Mouse (Mus musculus) brain, adult 10 weeks (tissue): ENCODE measurements around the gene Siah1a. TPM values are rescaled to one million over a fixed set of nuclear protein-coding genes. Genes with fewer than 3 reads are reported as not detected.

Source experiments
- polyA plus RNA-seq: library from polyadenylated mRNA; stranded (reverse); fragments of 350-450 nt; fragmentation: Illumina TruSeq; extraction: RNeasy Lipid Tissue Mini Kit (QIAGEN cat#74804); gene quantifications from one replicate; pipeline ENCODE4 v1.2.3, GENCODE M21; 2015; ENCODE audit warnings: low read depth, low replicate concordance

Gene Siah1a
- 33.0 TPM for polyA plus RNA-seq

DNA sequence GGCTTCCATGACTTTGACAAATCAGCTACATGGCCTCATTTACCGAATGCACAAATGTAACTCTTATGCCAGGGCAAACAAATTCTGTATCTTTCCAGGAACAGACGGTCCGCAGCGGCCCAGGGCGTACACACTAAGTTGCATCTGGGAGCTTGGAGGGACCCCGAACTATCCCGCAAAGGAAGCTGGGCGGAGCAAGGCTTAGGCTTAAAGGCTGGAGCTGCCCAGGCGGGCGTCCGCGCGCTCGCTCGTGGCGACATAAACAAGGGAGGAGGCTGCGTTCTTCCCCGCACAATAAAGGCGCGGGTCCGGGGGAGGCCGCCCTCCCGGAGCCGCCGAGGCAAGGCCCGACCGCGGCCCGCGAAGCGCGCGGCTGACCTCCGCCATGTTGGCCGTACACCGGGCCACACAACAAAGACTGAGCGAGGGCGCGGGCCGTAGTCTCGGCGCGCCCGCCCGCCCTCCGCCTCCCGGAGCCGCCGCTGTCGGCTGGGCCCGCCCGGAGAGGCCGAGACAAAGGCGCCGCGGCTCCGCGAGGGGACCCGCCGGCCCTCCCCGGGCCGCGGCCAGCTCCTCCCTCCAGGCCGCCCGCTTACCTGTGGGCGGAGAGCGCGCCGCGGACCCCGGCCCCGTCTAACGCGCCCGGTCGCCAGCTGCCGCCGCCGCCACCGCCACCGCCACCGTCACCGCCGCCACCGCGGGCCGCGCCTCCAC is at the start of gene Siah1a, which contains the start of gene Gm10638:
TSS of gene Siah1a (minus strand) at position 714 of the 714 bp plus-strand sequence.
TSS of gene Gm10638 (plus strand) at position 479 of the 714 bp plus-strand sequence.

Other genes with a start within 250 kb of the Siah1a start
- gene Abcc12, start 165.2 kb downstream of the Siah1a start, polyA plus RNA-seq = 0.37 TPM
- gene Lonp2, start 121.9 kb downstream of the Siah1a start, polyA plus RNA-seq = 80.6 TPM
- 1.3 TPM for gene Gm10638, start 235 bp downstream of the Siah1a start, polyA plus RNA-seq
- 18.8 TPM for gene N4bp1, start 139.3 kb upstream of the Siah1a start, polyA plus RNA-seq